Mouse (Mus musculus) cortical plate, adult 2 months (tissue): ENCODE measurements at regions not wholly inside any gene's neighbourhood (a gene's known extent, or its start where the extent isn't known, plus 50 kb on each side); places are given as distances from the start of the nearest gene placed in this dataset.

Source experiments
- CTCF ChIP-seq: fragments of 200-500 bp; IDR thresholded peaks from 2 replicates; pipeline ENCODE4 v1.5.1; 2011; ENCODE audit warnings: mild to moderate bottlenecking, control low read depth, low read length; ENCODE audit not compliant: insufficient read depth; ENCODE audit errors: extremely low read depth
- POLR2A ChIP-seq: fragments of 200-500 bp; IDR thresholded peaks from 2 replicates; pipeline ENCODE4 v1.6.1; 2011; ENCODE audit warnings: mild to moderate bottlenecking, low read length, control low read depth; ENCODE audit not compliant: insufficient read depth; ENCODE audit errors: extremely low read depth

GRCm38 (mm10) chr9:30772456-30772855 lies 149.8 kb downstream of the Adamts15 start:
- TF ChIP-seq POLR2A (no peak), CTCF (no peak)
